Mouse (Mus musculus): ENCODE results near the gene Cnot6.

Cnot6 gene

DNA sequence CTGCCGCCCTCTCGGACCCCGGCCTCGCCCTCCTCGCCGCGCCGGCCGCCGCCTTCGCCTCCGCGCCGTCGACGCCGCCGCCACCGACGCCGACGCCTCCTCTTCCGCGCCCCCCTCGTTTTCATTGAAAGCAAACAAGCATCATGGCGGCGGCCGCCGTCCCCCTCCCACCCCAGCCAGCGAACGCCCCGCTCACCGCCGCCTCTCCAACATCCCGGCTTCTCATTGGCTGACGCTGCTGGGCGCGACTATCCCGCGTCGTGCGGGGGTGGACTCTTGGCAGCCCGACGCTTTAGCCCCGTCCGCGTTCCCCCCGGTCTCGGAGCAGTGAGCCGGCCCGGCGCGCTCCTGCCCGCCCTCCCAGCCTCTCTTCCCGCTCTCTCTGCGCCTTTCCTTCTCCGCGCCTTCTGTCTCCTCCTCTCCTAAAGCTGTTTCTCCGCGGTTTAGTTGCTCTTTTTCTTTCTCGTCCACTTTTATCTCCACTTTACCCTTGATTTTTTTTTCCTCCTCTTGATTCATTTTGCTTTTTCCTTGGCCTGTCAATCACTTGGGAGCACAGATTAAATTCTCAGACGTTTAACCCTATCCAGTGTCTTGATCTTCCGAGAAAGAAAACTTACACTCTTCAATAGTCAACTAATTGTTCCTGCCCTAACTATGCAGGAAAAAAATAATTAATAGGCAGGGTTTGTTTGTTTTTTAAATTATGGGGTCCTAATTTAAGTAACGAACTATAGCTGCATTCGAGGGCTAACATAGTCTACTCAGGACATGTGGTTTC is at the start of gene Cnot6:
Gene Cnot6, minus strand, starts transcription at position 169 of the 781 bp plus-strand sequence.
- peak; percentile 97 for DNase-seq (ENCODE audit: low read depth)

DNA sequence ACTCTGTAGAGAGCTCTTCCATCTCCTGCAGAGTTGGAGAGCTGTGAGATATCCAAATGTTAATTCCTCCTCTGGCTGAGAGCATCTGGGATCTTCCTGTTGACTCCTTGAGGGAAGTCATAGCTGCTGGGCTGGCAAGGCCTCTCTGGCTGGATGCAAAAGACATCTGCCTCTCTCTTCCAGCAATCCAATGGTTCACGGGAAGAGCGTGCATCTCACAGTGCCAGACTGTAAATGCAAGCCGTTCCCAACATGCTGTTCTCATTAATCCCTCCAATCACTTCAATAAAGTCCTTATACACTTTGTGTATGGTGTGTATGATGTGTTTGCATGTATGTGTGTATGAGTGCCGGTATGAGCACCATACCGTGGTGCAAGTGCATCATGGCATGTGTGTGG is 48.6 kb upstream of the Cnot6 start:
- no peak for DNase-seq (ENCODE audit: low read depth)

GRCm38 (mm10) chr11:49758096-49758495 is 45.6 kb upstream of the Cnot6 start:
- DNase-seq (ENCODE audit: low read depth), result no peak

- DNase-seq (ENCODE audit: low read depth), result no peak
These were observed 42.6 kb upstream of the Cnot6 start for GRCm38 (mm10) chr11:49754958-49755665.

GRCm38 (mm10) chr11:49746756-49747155 is 34.2 kb upstream of the Cnot6 start:
- no peak for DNase-seq (ENCODE audit: low read depth)

DNA sequence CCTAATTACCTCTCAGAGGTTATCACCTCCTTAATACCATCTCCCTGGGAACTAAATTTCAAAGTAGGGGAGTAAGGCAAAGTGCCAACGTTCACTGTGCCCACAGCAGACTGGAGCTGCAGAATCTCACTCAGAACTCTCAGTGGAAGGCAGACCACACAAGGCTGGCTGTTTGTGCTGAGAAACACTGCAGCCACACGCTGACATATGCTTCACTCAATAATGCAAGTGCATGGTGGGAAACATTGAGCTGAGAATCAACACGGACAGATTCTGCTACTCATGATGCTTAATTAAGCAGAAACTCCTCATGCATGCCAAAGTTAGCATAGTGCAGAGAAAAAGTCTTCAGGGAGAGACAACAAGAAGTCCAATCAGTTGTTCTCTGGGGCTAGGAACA is 33.3 kb upstream of the Cnot6 start:
- no peak for DNase-seq (ENCODE audit: low read depth)

DNA sequence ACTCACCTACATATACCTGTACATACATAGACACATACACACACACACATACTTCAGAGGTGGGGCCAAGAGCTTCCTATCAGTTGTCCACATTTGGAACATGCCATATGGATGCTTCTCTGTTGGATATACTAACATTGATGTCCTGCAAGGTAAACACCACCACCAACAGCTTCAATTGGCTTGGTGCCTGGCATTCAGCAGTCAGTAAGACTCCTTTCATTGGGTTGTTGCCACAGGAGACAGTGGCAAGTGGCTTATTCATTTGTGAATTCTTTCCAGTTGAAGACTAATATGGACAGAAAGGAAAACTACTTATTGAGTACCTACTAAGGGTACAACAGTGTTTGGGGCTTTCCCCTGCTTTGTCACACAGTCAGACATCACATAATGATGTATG is 32.5 kb upstream of the Cnot6 start:
- no peak for DNase-seq (ENCODE audit: low read depth)

- DNase-seq (ENCODE audit: low read depth), result no peak
These were observed 31.1 kb upstream of the Cnot6 start for GRCm38 (mm10) chr11:49743634-49744033.

GRCm38 (mm10) chr11:49742248-49742647 is 29.7 kb upstream of the Cnot6 start:
- DNase-seq (ENCODE audit: low read depth), result no peak

DNA sequence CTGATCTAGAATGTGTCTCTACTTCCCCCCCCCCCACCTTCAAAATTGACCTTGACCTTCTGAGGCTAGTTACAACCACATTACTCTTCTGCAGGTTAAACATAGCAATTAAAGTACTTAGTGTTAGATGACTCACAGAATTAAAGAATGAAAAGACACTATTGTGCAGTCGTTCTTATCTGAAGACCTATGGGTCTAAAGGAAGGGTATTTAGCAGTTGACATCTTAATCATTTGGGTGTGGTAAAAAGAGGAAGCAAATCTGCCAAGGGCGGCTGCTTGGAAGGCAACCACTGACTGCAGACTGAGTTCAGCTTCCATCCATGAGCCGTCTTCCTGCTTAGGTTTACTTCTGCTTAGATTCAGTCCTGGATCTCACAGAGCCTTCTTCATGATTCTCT is 27.3 kb upstream of the Cnot6 start:
- no peak for DNase-seq (ENCODE audit: low read depth)

DNA sequence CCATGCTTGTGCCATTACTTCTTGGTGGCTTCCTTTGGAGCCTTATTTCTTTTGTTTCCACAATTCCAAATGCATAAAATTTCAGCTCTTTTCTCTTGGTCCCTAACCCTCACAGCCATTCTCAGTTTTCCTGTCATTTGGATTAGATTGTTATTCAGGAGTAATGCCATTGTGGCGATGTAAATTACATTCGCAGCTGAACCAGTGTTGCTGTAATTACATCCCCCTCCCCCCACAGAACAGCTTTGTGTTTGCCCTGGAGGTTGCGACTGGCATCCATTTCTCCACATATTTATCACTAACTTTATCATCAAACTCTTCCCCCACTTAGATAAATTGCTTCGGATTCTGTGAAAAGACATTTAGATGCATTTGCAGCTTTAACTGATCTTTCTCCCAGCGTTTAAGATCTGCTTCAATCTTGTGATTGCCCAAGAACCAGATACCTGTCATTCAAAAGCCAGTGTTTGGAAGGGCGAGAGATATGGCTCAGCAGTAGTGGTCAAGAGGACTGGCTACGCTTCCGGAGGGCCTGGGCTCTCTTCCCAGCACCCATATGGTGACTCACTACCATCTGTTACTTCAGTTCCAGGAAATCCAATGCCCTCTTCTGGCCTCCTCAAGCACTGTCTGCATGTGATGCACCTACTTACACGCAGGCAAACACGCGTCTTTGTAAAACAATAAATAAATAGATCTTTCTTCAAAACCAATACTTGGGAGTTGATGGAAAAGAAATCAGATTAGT is 26.3 kb upstream of the Cnot6 start:
- no peak for DNase-seq (ENCODE audit: low read depth)

- no peak for DNase-seq (ENCODE audit: low read depth)
These were observed 25.1 kb upstream of the Cnot6 start for GRCm38 (mm10) chr11:49737625-49738024.

DNA sequence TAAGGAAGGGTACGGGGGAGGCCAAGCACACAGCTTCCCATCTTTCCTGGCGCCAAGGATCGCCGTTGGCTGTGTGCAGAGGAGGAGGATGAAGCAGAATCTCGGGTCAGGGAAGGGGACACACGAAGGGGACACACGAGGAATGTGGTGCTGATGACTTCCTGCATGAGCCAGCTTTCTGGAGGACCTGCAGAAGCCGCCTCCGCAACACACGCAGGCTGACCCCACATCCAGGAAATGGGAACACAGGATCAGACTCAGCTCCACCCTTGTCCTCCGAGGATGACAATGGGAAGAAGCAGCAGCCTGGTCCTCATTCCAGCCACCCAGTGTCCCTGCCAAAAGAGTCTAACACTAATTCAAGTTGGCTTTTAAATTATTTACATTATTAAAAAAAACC is 22.2 kb upstream of the Cnot6 start:
- no peak for DNase-seq (ENCODE audit: low read depth)

- DNase-seq (ENCODE audit: low read depth), result no peak
These were observed 17.9 kb upstream of the Cnot6 start for GRCm38 (mm10) chr11:49730275-49730948.

GRCm38 (mm10) chr11:49727877-49728276 is 15.4 kb upstream of the Cnot6 start:
- DNase-seq (ENCODE audit: low read depth), result no peak

DNA sequence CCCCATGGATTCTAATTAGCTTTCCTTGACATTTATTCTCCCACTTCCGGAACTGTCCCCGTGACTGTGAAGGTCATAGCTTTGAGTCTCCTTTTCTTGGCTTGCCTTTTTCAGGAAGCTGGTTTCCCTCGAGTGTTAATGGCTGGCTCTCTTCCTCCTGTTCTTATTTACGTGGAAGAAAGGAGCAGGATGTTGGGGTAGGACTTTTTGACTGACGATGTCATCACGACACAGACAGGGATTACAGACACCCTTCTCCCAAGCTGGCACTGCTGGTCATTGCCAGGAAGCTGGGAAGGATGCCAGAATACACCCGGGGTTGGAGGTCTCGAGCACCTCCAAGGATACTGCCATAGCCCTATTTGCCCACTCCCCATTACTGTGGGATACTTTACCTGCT is 14.3 kb upstream of the Cnot6 start:
- DNase-seq (ENCODE audit: low read depth), result no peak

GRCm38 (mm10) chr11:49724676-49725075 is 12.2 kb upstream of the Cnot6 start:
- DNase-seq (ENCODE audit: low read depth), result no peak

GRCm38 (mm10) chr11:49723281-49723680 is 10.8 kb upstream of the Cnot6 start:
- no peak for DNase-seq (ENCODE audit: low read depth)

DNA sequence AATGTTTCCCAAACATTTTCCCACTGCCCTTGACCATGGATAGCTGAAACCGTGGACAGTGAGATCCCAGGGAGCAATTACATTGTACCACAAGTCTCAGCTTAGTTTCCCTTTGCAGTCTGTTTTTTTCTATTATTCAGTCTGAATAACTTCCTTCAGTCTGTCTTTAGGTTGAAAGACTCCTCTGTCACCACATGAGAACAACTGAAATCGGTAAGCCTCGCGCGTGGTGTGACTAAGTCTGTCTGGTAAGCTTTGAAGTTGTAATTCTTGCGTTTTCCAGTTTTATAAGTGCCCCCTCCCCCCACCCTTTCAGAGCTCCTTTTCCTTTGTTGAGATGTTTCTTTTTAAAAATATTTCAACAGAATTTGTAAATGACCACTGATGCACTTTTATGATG is 10.2 kb upstream of the Cnot6 start:
- DNase-seq (ENCODE audit: low read depth), result no peak

- DNase-seq (ENCODE audit: low read depth), result no peak
These were observed 8.8 kb upstream of the Cnot6 start for GRCm38 (mm10) chr11:49721358-49721757.

GRCm38 (mm10) chr11:49719466-49720151 is 7.1 kb upstream of the Cnot6 start:
- DNase-seq (ENCODE audit: low read depth), result no peak

All from c-Kit-positive CD71-negative TER-119-negative erythroid progenitor cells, embryonic 14.5 days (primary cell).